Mouse (Mus musculus) retina, postnatal 7 days (tissue): ENCODE data around the gene Pdlim7.

ENCODE experiments used
- DNase-seq: peaks from one replicate; pipeline ENCODE4 v3.0.0-alpha.2; 2012; ENCODE audit warnings: low read depth, low spot score

Pdlim7 gene

GRCm38 (mm10) chr13:55522730-55523129, 9.3 kb upstream of the Pdlim7 start:
- no peak for DNase-seq

GRCm38 (mm10) chr13:55519606-55520005, 6.1 kb upstream of the Pdlim7 start:
- no peak for DNase-seq

DNA sequence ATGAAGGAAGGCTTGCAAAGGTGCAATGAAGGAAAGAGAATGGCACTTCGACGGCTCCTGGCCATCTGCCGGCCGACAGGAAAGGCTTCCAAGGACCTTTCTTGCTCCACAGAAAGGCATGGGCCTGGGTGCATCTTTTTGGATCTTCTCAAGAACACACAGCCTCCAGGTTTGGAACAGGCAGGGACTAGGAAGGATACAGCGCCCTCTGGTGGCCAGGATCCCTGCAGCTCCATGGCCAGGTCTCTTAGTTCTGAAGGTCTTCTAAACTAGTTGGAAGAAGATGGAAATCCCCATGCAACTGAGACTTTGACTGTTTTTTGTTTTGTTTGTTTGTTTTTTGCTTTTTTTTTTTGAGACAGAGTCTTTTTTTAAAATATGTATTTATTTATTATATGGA, 3.5 kb upstream of the Pdlim7 start:
- DNase-seq: peak; percentile 75

DNA sequence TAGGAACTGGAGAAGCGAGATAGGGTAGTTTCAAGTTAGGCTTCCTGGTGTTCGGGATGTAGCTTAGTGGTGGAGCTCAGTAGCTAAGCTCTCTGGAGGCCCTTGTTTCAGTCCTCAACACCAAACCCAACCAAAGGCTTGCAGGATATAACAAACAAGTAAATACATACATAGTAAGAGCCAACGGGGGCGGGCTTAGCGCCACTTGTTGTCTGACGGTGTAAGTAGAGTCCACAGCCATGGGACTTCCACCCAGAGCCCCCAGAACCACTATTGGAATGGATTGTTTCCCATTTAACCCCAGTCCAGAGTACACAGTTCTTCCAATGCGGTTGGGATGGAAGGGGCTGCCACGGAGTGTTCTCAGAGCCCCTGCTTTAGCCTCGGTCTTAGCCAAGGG, 352 bp upstream of the Pdlim7 start:
- DNase-seq: no peak

GRCm38 (mm10) chr13:55512379-55513031, 971 bp downstream of the Pdlim7 start:
- no peak for DNase-seq

DNA sequence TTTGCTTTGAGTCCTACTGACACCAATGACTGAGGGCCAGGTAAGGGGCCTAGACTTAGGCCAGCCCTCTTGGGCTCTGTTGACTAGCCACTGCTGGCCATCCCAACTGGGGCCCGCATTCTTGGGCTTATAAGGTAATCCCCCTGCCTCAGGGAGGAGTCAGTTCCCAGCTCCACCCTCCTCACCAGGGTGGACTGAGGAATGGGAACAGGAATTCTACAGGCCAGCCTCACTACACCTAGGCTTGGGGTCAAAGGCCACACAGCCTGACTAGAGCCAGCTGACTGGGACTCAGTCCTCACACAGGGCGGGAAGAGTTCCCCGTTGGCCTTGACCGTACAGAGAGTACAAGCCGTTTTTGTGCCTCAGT, 2.0 kb downstream of the Pdlim7 start:
- no peak for DNase-seq

DNA sequence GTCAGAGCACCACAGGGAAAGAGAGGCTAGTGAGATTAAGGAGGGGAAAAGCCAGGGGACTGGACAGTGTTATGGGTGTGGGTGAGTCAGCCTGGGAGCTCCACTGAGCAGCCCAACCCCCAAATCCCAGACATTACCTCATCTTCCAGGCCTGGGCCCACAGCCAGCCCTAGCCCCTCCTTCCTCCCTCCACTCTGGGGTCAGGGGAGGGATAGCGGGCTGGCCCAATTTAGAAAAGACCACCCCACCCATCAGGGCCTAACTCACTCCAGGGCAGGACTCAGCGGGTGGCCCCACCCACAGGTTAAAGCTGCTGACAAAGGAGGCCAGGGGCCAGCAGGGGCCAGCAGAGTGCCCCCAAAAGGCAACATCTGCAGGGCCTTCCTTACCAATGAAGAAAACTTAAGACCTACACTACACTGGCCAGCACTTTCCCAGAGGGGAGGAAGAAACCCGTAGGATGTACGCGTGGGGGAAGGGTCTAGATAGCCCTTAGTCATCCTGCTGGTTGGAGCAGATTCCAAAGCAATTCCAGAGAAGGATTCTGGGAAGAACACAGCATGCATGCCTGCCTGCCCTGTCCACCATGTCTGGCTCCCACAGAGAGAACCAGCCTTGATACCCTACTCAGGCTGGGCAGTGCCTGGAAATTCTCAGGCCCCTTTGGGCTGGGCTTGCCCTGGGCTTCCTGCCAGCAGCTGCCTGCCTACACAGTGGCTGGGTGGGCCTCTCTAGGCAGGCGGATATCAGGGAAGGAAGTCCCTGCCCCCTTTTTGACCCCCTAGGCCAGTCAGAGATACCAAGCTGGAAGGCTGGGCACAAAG, 2.6 kb downstream of the Pdlim7 start:
- no peak for DNase-seq

DNA sequence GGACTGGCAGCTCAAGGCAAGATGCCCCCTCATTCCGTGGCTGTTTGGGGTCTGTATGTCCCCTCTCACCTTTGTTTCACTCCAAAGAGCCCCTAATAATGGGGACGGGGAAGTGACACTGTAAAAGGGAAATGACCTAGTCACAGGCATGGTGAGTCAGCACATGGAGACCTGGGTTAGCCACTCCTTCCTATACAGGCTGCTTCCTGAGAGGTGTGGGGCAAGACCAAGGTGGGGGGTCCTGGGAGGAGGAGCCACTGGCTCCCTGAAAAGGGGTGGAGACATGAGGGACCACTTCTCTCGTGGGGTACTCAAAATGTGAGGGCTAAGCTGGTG, 3.2 kb downstream of the Pdlim7 start:
- no peak for DNase-seq

DNA sequence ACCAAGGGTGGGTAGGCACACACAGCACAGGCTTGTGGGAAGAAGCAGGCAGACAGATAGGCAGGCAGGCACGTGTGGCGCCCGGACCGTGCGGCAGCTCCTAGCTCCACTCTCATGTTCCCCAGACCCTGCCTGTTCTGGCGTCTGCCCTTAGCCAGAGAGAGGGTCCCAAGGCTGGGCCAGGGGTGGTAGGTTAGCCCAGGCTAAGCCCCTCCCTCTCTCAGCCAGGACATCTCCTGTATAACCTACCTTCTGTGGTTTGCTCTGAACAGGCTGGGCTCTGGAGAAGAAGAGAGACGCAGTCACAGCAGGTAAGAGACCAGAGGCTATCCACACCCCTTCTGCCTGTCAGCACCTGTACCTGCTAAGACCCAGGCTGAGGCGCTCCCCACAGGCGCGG, 4.9 kb downstream of the Pdlim7 start:
- DNase-seq: no peak

- no peak for DNase-seq
These were observed 5.6 kb downstream of the Pdlim7 start for GRCm38 (mm10) chr13:55507877-55508276.

DNA sequence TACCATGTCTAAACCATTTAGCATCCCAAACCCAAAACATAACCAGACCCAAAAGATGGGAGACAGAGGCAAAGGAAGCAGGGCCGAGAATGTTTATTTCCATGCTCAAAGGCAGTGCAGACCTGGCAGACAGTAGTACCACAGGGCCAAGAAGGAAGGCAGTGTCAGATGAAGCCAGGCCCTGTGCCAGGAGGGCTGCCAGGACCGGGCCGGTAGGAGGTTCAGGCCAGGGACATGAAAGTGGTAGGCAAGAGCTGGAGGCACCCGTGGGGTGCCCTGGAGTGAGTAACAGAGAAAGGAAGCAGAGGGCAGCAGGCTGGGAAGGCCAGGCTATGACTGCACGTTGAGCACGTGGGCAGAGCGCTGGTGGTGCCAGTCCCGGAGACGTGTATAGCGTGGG, 6.8 kb downstream of the Pdlim7 start:
- DNase-seq: no peak

- DNase-seq: no peak
These were observed 7.7 kb downstream of the Pdlim7 start for GRCm38 (mm10) chr13:55505810-55506209.

DNA sequence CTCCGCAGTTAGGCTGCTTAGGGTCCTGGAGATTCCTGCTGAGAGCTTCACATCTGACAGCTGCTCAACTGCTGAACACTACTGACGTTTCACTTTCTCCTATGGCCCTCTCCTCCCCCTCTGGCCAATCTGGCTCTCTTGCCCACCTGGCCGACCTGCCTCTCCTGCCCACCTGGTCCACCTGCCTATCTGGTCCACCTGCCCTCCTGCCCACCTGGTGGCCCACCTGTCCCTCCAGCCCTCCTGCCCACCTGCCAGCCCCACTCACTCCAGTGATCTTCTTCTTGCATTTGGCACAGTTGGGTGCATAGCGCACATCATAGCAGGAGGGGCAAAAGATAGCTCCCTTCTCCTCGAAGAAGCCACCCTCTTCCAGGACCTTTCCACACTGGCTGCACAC, 9.1 kb downstream of the Pdlim7 start:
- no peak for DNase-seq

- DNase-seq: no peak
These were observed 11.1 kb downstream of the Pdlim7 start for GRCm38 (mm10) chr13:55502405-55502804.

- no peak for DNase-seq
These were observed 12.9 kb downstream of the Pdlim7 start for GRCm38 (mm10) chr13:55500575-55500974.

GRCm38 (mm10) chr13:55498906-55499305, 14.6 kb downstream of the Pdlim7 start:
- no peak for DNase-seq

GRCm38 (mm10) chr13:55496661-55497060, 16.8 kb downstream of the Pdlim7 start:
- DNase-seq: no peak

- DNase-seq: no peak
These were observed 17.8 kb downstream of the Pdlim7 start for GRCm38 (mm10) chr13:55495702-55496101.

GRCm38 (mm10) chr13:55494883-55495621, 18.4 kb downstream of the Pdlim7 start:
- no peak for DNase-seq

- no peak for DNase-seq
These were observed 19.2 kb downstream of the Pdlim7 start for GRCm38 (mm10) chr13:55494257-55494656.

DNA sequence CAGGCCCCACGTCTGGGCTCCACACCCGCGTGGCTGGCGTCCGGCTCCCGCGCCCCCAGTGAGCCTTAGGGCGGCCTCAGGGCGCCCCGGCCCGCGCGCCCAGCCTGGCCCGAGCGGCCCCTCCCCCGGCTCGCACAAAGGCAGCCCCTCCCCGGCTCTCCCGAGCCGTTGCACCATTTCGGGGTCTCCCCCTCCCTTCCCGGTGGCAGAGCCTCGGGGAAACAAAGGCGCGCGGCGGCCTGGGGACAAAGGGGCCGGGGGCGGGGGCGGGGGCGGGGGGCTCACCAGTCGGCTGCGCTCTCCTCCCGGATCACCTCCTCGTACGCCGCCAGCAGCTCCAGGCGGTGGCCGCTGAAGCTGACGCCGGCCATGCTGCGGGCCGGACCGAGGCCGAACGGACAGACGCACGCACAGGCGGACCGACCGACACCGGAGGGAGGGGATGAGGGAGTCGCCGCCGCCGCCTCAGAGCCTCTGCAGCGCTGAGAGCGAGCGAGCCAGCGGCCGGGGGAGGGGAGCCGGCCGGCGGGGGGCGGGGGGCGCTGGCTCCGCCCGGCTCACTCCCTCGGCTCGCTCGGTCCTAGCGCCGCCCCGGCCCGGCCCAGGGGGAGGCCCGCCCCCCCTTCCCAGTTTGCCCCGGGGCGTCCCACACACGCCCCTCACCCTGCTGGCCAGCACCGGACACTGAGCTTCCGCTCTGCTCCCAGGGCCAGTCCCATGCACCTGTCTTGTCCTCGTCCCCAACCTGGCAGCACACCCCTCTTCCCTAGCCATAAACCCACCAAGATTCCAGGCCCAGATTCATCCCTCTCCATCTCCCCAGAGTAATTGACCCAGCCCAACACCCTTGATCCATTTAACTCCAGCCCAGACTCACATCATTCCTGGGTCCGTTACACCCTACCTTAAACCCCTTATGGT, 25.6 kb downstream of the Pdlim7 start, which contains the start of gene Dbn1:
TSS of gene Dbn1 (minus strand) at position 534 of the 921 bp plus-strand sequence.
- DNase-seq: no peak
